Mouse (Mus musculus): ENCODE data around the gene Asic2. TPM values are rescaled to one million over a fixed set of nuclear protein-coding genes. Genes with fewer than 3 reads are reported as not detected.

Gene Asic2
- polyA plus RNA-seq, 1 experiment: not detected

- Histone ChIP-seq H3K4me1 (ENCODE audit: control insufficient read depth, insufficient read depth, low read length) (no peaks in the 10 kb centered on the region), H3K27ac (ENCODE audit: insufficient read depth, low read length) (no peak overlapping the region), H3K4me3 (ENCODE audit: insufficient read depth, low read length) (no peak overlapping the region)
- TF ChIP-seq CTCF (IDR thresholded peaks at IDR 0.05; ENCODE audit: borderline replicate concordance, insufficient read depth, low read length): no peak
- TF ChIP-seq POLR2A (IDR thresholded peaks at IDR 0.05; ENCODE audit: low read depth, low read length): no peak
Measured at GRCm38 (mm10) chr11:81106949-81107348, 861.3 kb downstream of the Asic2 start.

- Histone ChIP-seq H3K27ac (ENCODE audit: insufficient read depth, low read length) (no peak overlapping the region), H3K4me3 (ENCODE audit: insufficient read depth, low read length) (no peak overlapping the region), H3K4me1 (ENCODE audit: control insufficient read depth, insufficient read depth, low read length) (peaks cover under 1% of the 10 kb centered on the region; the same call in 1 of the 2 replicates)
- no peak for TF ChIP-seq POLR2A (IDR thresholded peaks at IDR 0.05; ENCODE audit: low read depth, low read length)
- no peak for TF ChIP-seq CTCF (IDR thresholded peaks at IDR 0.05; ENCODE audit: borderline replicate concordance, insufficient read depth, low read length)
Measured at GRCm38 (mm10) chr11:81100829-81101228, 867.4 kb downstream of the Asic2 start.

- H3K4me3 ChIP-seq (ENCODE audit: insufficient read depth, low read length): no peak overlapping the region
- TF ChIP-seq POLR2A (IDR thresholded peaks at IDR 0.05; ENCODE audit: low read depth, low read length): no peak
- TF ChIP-seq CTCF (IDR thresholded peaks at IDR 0.05; ENCODE audit: borderline replicate concordance, insufficient read depth, low read length): no peak
- H3K27ac ChIP-seq (ENCODE audit: insufficient read depth, low read length): no peak overlapping the region
- H3K4me1 ChIP-seq (ENCODE audit: control insufficient read depth, insufficient read depth, low read length): peaks cover 3% of the 10 kb centered on the region; the same call in 1 of the 2 replicates
Measured at GRCm38 (mm10) chr11:81096011-81096410, 872.2 kb downstream of the Asic2 start.

- no peak overlapping the region for H3K27ac ChIP-seq (ENCODE audit: insufficient read depth, low read length)
- no peak for TF ChIP-seq CTCF (IDR thresholded peaks at IDR 0.05; ENCODE audit: borderline replicate concordance, insufficient read depth, low read length)
- no peak overlapping the region for H3K4me3 ChIP-seq (ENCODE audit: insufficient read depth, low read length)
- H3K4me1 ChIP-seq (ENCODE audit: control insufficient read depth, insufficient read depth, low read length): peaks cover 3% of the 10 kb centered on the region; the same call in 1 of the 2 replicates
Measured at GRCm38 (mm10) chr11:81094581-81094980, 873.7 kb downstream of the Asic2 start.

GRCm38 (mm10) chr11:81092161-81092560, 876.1 kb downstream of the Asic2 start:
- Histone ChIP-seq H3K4me1 (ENCODE audit: control insufficient read depth, insufficient read depth, low read length) (peaks cover 3% of the 10 kb centered on the region; the same call in 1 of the 2 replicates), H3K27ac (ENCODE audit: insufficient read depth, low read length) (no peak overlapping the region), H3K4me3 (ENCODE audit: insufficient read depth, low read length) (no peak overlapping the region)
- no peak for TF ChIP-seq POLR2A (IDR thresholded peaks at IDR 0.05; ENCODE audit: low read depth, low read length)

GRCm38 (mm10) chr11:81083822-81084221, 884.4 kb downstream of the Asic2 start:
- Histone ChIP-seq H3K4me3 (ENCODE audit: insufficient read depth, low read length) (no peak overlapping the region), H3K4me1 (ENCODE audit: control insufficient read depth, insufficient read depth, low read length) (peaks cover 3% of the 10 kb centered on the region; the same call in 1 of the 2 replicates), H3K27ac (ENCODE audit: insufficient read depth, low read length) (no peak overlapping the region)
- TF ChIP-seq POLR2A (IDR thresholded peaks at IDR 0.05; ENCODE audit: low read depth, low read length): no peak

GRCm38 (mm10) chr11:81080076-81080805, 888.0 kb downstream of the Asic2 start:
- Histone ChIP-seq H3K4me1 (ENCODE audit: control insufficient read depth, insufficient read depth, low read length) (peaks cover 3% of the 10 kb centered on the region; the same call in 1 of the 2 replicates), H3K27ac (ENCODE audit: insufficient read depth, low read length) (no peak overlapping the region), H3K4me3 (ENCODE audit: insufficient read depth, low read length) (no peak overlapping the region)
- TF ChIP-seq CTCF (IDR thresholded peaks at IDR 0.05; ENCODE audit: borderline replicate concordance, insufficient read depth, low read length): no peak
- TF ChIP-seq POLR2A (IDR thresholded peaks at IDR 0.05; ENCODE audit: low read depth, low read length): no peak

GRCm38 (mm10) chr11:81079237-81079636, 889.0 kb downstream of the Asic2 start:
- TF ChIP-seq POLR2A (IDR thresholded peaks at IDR 0.05; ENCODE audit: low read depth, low read length) (no peak), CTCF (IDR thresholded peaks at IDR 0.05; ENCODE audit: borderline replicate concordance, insufficient read depth, low read length) (no peak)
- H3K27ac ChIP-seq (ENCODE audit: insufficient read depth, low read length): no peak overlapping the region
- H3K4me3 ChIP-seq (ENCODE audit: insufficient read depth, low read length): no peak overlapping the region
- H3K4me1 ChIP-seq (ENCODE audit: control insufficient read depth, insufficient read depth, low read length): peaks cover 3% of the 10 kb centered on the region; the same call in 1 of the 2 replicates

- no peak overlapping the region for H3K27ac ChIP-seq (ENCODE audit: insufficient read depth, low read length)
- no peak for TF ChIP-seq POLR2A (IDR thresholded peaks at IDR 0.05; ENCODE audit: low read depth, low read length)
- TF ChIP-seq CTCF (IDR thresholded peaks at IDR 0.05; ENCODE audit: borderline replicate concordance, insufficient read depth, low read length): no peak
- no peaks in the 10 kb centered on the region for H3K4me1 ChIP-seq (ENCODE audit: control insufficient read depth, insufficient read depth, low read length)
- no peak overlapping the region for H3K4me3 ChIP-seq (ENCODE audit: insufficient read depth, low read length)
Measured at GRCm38 (mm10) chr11:81071836-81072235, 896.4 kb downstream of the Asic2 start.

GRCm38 (mm10) chr11:81065386-81065785, 902.9 kb downstream of the Asic2 start:
- H3K4me3 ChIP-seq (ENCODE audit: insufficient read depth, low read length): no peak overlapping the region
- TF ChIP-seq POLR2A (IDR thresholded peaks at IDR 0.05; ENCODE audit: low read depth, low read length) (no peak), CTCF (IDR thresholded peaks at IDR 0.05; ENCODE audit: borderline replicate concordance, insufficient read depth, low read length) (no peak)
- no peaks in the 10 kb centered on the region for H3K4me1 ChIP-seq (ENCODE audit: control insufficient read depth, insufficient read depth, low read length)
- H3K27ac ChIP-seq (ENCODE audit: insufficient read depth, low read length): no peak overlapping the region

All from embryonic fibroblast, embryonic 13.5 days (primary cell).